Mouse (Mus musculus): ENCODE data around the gene Gprc6a.

DNA sequence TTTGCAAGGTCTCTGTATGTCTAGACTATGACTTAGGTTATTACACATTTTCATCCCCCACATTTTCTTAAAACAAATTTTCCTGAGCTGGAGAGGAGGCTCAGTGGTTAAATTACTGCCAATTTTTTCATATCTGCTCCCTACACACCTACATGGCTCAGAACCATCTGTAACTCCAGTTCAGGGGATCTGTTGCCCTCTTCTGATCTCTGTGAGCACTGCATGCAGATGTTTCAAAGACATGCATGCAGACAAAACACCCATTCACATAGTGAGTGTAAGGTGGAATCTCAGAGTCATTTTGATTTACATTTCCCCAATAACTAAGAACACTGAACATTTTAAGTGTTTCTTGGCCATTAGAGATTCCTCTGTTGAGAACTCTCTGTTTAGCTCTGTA, 38.1 kb upstream of the Gprc6a start:
- TF ChIP-seq CTCF (IDR thresholded peaks at IDR 0.05; ENCODE audit: control insufficient read depth, insufficient read depth, low read length) (no peak), POLR2A (IDR thresholded peaks at IDR 0.05; ENCODE audit: borderline replicate concordance, control insufficient read depth, low read depth, low read length) (no peak)
